Mouse (Mus musculus): ENCODE results near the gene Spata20.

- TF ChIP-seq POLR2A (IDR thresholded peaks at IDR 0.05; ENCODE audit: control insufficient read depth, extremely low read depth, insufficient read depth, low read length, poor library complexity) (no peak), CTCF (IDR thresholded peaks at IDR 0.05; ENCODE audit: borderline replicate concordance, control insufficient read depth, extremely low read depth, insufficient read depth, low read length, poor library complexity) (no peak)
These were observed 36.7 kb downstream of the Spata20 start for GRCm38 (mm10) chr11:94449239-94449638.
